Mouse (Mus musculus) cerebellum, adult 2 months (tissue): ENCODE data around the gene Ntng2. TPM values are rescaled to one million over a fixed set of nuclear protein-coding genes. Genes with fewer than 3 reads are reported as not detected.

Source experiments
- DNase-seq, 2 experiments: peaks; one replicate each; pipeline ENCODE4 v3.0.0; 2021
- H3K27ac ChIP-seq: fragments of 200-500 bp; 2 replicates; pipeline ENCODE4 v1.5.1; 2012; ENCODE audit warnings: low read length, control low read depth, inconsistent platforms; ENCODE audit not compliant: insufficient read depth
- H3K27me3 ChIP-seq: fragments of 200-500 bp; 2 replicates; pipeline ENCODE4 v1.6.1; 2012; ENCODE audit warnings: inconsistent platforms, mild to moderate bottlenecking, low read length, moderate library complexity; ENCODE audit not compliant: control insufficient read depth, insufficient read depth
- H3K4me1 ChIP-seq: fragments of 200-500 bp; 2 replicates; pipeline ENCODE4 v1.6.1; 2011; ENCODE audit warnings: low read length; ENCODE audit not compliant: control insufficient read depth, insufficient read depth
- H3K4me3 ChIP-seq: fragments of 200-500 bp; replicated peaks from 2 replicates; pipeline ENCODE3; 2011; ENCODE audit warnings: mild to moderate bottlenecking, low read depth, low read length, control low read depth; ENCODE audit not compliant: insufficient read depth
- CTCF ChIP-seq: fragments of 200-500 bp; IDR thresholded peaks from 2 replicates; pipeline ENCODE4 v1.5.1; 2011; ENCODE audit warnings: low read depth, mild to moderate bottlenecking, control low read depth, low read length, moderate library complexity, borderline replicate concordance; ENCODE audit not compliant: insufficient read depth
- POLR2A ChIP-seq: fragments of 200-500 bp; IDR thresholded peaks from 2 replicates; pipeline ENCODE4 v1.6.1; 2011; ENCODE audit warnings: low read length, control low read depth, borderline replicate concordance; ENCODE audit not compliant: insufficient read depth
- WGBS: fragments of 180-500 bp; shearing (Covaris S2); methylation state at CpG from one replicate; pipeline ENCODE4 v1.1.7; 2018; 5-methylcytosine and 5-hydroxymethylcytosine counted together
- polyA plus RNA-seq: library from polyadenylated mRNA; depleted of rRNA; stranded (reverse); fragments of >200 nt; gene quantifications from 2 replicates; pipeline ENCODE4 v1.2.3, GENCODE M21; 2012; rRNA removed

Ntng2 gene
- polyA plus RNA-seq, 1 experiment, result 26.0 TPM

DNA sequence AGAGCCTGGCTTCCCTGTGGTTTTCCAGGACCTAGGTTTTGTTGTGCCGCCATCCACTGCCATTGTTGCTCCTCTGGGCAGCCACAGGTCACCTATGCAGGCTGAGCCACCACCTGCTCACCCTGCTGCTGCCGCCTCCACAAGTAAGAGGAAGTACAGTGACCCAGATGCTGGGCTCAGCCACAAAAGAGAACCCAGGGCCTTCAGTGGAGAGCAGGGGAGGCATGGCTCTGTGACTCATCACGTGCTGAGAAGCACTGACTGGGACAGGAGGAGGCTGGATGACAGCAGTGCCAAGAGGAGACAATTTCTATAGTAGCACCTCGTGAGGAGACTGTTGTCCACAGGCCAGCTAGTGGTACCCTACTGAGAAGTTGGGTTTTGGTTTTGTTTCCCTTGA lies 73.0 kb downstream of the Ntng2 start:
- Histone ChIP-seq H3K27me3 (no peaks in the 10 kb centered on the region), H3K27ac (no peak overlapping the region), H3K4me3 (no peak overlapping the region), H3K4me1 (no peaks in the 10 kb centered on the region)
- TF ChIP-seq CTCF, result no peak
- no peak for TF ChIP-seq POLR2A
- 51% methylated on average over 4 of the region's 4 CpGs for WGBS
- no peak for DNase-seq

DNA sequence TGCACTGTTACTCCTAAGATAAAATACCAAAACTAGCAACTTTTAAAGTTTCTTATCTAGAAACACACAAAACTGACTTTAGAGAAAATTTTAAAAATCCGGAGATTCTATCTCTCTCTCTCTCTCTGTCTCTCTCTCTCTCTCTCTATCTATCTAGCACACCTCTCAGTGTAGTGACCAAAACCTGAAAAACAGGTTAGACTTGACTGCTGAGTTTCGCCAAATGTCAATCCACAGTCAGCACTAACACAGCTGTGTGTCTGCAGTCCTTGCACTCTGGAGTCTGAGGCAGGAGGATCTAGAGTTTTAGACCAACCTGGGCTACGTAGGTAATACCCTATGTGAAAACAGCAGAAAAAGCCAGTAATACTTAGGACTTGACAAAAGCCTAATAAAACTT lies 77.9 kb downstream of the Ntng2 start:
- WGBS, result 98% methylated on average over 3 of the region's 3 CpGs
- Histone ChIP-seq H3K27ac (no peak overlapping the region), H3K27me3 (no peaks in the 10 kb centered on the region), H3K4me3 (no peak overlapping the region), H3K4me1 (no peaks in the 10 kb centered on the region)
- DNase-seq, result no peak
- no peak for TF ChIP-seq POLR2A
- TF ChIP-seq CTCF, result no peak

DNA sequence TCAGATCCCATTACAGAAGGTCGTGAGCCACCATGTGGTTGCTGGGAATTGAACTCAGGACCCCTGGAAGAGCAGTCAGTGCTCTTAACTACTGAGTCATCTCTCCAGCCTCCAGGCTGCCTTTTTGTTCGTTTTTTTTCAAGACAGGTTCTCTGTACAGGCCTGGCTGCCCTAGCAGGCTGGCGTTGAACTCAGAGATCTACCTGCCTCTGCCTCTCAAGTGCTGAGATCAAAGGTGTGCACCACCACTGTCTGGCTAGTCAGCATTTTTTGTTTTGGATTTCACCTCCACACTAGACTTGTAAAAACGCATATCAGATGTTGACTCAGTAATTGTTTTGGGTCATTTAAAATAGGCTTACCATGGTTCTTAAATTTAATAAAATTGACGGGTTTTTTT lies 84.7 kb downstream of the Ntng2 start:
- Histone ChIP-seq H3K27ac (no peak overlapping the region), H3K4me1 (no peaks in the 10 kb centered on the region), H3K27me3 (no peaks in the 10 kb centered on the region), H3K4me3 (no peak overlapping the region)
- no peak for TF ChIP-seq POLR2A
- 92% methylated on average over 5 of the region's 5 CpGs for WGBS
- no peak for DNase-seq

DNA sequence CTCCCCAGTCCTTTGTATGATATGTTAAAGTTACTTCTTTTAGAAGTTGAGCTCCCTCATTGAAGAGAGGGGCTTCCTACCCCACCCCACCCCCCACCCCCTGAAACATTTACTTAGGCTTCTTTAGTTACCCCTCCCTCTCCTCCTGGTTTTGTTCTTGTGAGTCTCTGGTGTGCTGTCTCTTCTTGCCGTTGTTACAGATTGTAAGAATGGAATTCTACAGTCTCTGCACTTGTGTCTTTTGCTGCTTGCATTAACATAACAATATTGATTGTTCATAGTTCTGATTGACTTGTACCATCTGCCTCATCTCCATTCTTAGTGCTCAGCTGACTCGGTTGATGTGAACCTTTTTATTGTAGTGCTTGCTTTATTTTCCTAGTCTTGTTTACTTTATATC lies 100.9 kb downstream of the Ntng2 start:
- 37% methylated on average over 2 of the region's 2 CpGs for WGBS
- H3K27ac ChIP-seq, result no peak overlapping the region
- peaks cover 3% of the 10 kb centered on the region; the same call in 1 of the 2 replicates for H3K4me1 ChIP-seq
- no peak for DNase-seq
- no peaks in the 10 kb centered on the region for H3K27me3 ChIP-seq
- no peak overlapping the region for H3K4me3 ChIP-seq
- TF ChIP-seq POLR2A, result no peak
- no peak for TF ChIP-seq CTCF

Other genes with a start within 250 kb of the Ntng2 start
- gene Cfap77, start 197.9 kb downstream of the Ntng2 start, polyA plus RNA-seq, result 0.38 and 0.41 TPM in 2 replicates
- 16.1 and 17.3 TPM in 2 replicates for gene Ttf1, start 192.7 kb downstream of the Ntng2 start, polyA plus RNA-seq
- gene Setx, start 128.8 kb downstream of the Ntng2 start, polyA plus RNA-seq, result 16.8 and 17.3 TPM in 2 replicates
- gene Med27, start 93.8 kb upstream of the Ntng2 start, polyA plus RNA-seq, result 45.3 and 47.0 TPM in 2 replicates